Mouse (Mus musculus): Measurements from ENCODE around the gene Gstm5. TPM values are rescaled to one million over a fixed set of nuclear protein-coding genes. Genes with fewer than 3 reads are reported as not detected.
"Not testable (repeated sequence)": the region's sequence is repeated elsewhere in the genome, so short reads cannot be mapped to it uniquely, and the experiment has no call there.

Gene Gstm5
- polyA plus RNA-seq (2016; fragmentation: Nextera tagmentation; extraction: Ambion mirVana), result 121 and 146 TPM in 2 replicates

DNA sequence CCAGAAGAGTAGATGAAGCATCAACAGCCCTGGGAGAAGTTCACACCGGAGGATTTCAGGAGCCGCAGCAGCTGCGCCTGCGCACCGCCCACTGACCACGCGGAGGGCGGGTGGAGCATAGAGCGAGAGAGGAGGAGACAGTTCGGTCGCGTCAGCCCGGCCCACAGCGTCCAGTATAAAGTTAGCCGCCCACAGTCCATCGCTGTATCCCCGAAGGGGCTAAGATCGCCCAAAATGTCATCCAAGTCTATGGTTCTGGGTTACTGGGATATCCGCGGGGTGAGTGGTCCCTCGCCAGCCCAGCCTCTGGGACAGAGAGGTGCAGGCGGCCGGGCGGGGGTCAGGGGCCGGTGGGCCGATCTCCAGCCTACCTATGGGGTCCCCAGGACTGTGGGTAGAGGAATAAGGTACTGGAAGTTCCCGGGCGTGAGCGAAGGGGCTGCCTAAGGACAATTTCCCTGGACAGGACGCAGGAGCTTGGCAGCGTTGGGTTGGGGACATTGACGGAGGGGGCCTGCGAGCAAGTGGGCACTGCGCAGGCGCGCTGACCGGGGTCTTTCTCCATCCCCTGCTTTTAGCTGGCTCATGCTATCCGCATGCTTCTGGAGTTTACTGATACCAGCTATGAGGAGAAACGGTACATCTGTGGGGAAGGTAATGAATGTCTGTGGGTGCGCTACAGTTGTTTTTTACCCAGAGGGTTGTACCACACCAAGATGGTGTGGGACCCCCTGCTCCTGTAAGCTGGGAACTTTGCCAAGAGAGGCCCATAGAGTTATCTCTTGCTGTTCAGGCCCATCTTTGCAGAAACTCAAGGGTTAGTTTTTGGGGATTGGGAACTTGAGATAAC is at the start of gene Gstm5:
Gstm5 (plus strand) TSS at position 102 of the 850 bp plus-strand sequence.
- DNase-seq (ENCODE audit: low spot score), result peak; percentile 94
- WGBS, result 4% methylated on average over 40 of the region's 40 CpGs
- H3K9me3 ChIP-seq, result no peaks in the 10 kb centered on the region
- peak within 1 kb of the TSS; percentile 93 for H3K27ac ChIP-seq
- H3K27me3 ChIP-seq (ENCODE audit: insufficient read depth, poor library complexity, severe bottlenecking), result no peaks in the 10 kb centered on the region
- peaks cover 17% of the 10 kb centered on the region for H3K36me3 ChIP-seq
- peaks cover 15% of the 10 kb centered on the region for H3K4me1 ChIP-seq
- peak within 1 kb of the TSS; percentile 85 for H3K4me3 ChIP-seq

DNA sequence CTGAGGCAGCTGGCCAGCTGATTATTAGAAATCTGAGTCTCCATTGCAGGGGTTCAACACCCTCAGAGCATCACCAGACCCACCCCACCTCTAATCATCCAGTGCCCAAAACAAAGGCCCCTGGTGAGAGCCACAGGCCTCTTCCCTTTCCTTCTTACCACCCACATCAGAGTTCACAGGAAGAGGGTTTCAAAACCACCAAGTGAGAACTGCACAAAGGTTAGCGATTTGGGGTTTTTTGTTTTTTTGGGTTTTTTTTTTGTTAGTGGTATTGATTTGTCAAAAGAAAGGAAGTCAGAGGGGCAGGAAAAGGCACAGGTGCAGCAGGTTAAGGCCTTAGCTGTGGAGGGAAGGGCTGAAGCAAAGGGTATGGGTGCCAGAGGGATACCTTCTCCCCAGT is 49.4 kb upstream of the Gstm5 start:
- H3K27ac ChIP-seq, result no peak overlapping the region
- WGBS, result 86% methylated on average over 1 of the region's 1 CpGs
- H3K4me3 ChIP-seq, result no peak overlapping the region
- 0 out of 2 replicates have a peak, but pooled peaks cover 4% of the 10 kb centered on the region for H3K27me3 ChIP-seq (ENCODE audit: insufficient read depth, poor library complexity, severe bottlenecking)
- peaks cover 45% of the 10 kb centered on the region for H3K4me1 ChIP-seq
- no peaks in the 10 kb centered on the region for H3K36me3 ChIP-seq
- no peak for DNase-seq (ENCODE audit: low spot score)
- no peaks in the 10 kb centered on the region for H3K9me3 ChIP-seq

DNA sequence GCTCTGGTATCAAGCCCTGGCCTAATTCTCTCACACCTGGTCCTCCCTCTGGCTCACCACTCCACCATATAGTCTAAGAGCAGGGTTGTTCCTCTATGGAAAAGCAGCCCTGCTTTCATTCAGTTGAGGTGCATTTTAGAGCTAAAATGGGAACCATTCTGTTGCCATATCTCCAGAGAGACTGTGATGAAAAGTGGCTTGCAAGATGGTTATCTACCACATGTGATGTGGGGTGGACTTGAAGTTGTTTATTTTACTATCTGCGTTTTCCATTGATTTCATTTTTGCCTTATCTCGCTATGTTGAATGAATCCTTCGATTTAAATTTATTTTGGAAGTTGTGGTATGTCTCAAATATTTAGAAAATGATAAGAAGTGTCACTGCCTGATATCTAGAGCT is 48.8 kb upstream of the Gstm5 start:
- H3K27ac ChIP-seq, result no peak overlapping the region
- peaks cover 45% of the 10 kb centered on the region for H3K4me1 ChIP-seq
- WGBS, result 45% methylated on average over 3 of the region's 3 CpGs
- no peaks in the 10 kb centered on the region for H3K9me3 ChIP-seq
- DNase-seq (ENCODE audit: low spot score), result no peak
- 0 out of 2 replicates have a peak, but pooled peaks cover 4% of the 10 kb centered on the region for H3K27me3 ChIP-seq (ENCODE audit: insufficient read depth, poor library complexity, severe bottlenecking)
- no peaks in the 10 kb centered on the region for H3K36me3 ChIP-seq
- no peak overlapping the region for H3K4me3 ChIP-seq

DNA sequence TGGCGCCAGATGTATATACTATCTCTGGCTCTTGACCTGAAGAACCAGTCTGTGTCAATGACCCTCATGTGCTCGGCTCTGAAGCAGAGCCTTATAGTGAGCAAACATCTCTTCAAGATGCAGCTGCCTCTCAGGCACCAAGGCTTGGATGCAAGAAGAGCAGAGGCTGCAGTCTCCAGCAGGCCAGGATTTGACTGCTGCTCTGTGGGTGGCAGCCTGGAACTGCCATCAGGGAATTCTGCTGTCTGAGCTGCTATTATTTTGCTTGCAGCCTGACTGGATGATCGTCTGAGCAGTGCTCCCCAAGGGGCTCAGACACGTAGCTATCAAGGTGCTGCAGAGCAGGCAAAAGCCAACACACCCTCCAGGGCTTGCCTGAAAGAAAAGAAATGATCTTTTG is 47.5 kb upstream of the Gstm5 start:
- no peaks in the 10 kb centered on the region for H3K36me3 ChIP-seq
- no peak overlapping the region for H3K27ac ChIP-seq
- no peaks in the 10 kb centered on the region for H3K27me3 ChIP-seq (ENCODE audit: insufficient read depth, poor library complexity, severe bottlenecking)
- no peak overlapping the region for H3K4me3 ChIP-seq
- H3K9me3 ChIP-seq, result no peaks in the 10 kb centered on the region
- peaks cover 53% of the 10 kb centered on the region for H3K4me1 ChIP-seq
- 34% methylated on average over 4 of the region's 4 CpGs for WGBS
- no peak for DNase-seq (ENCODE audit: low spot score)

DNA sequence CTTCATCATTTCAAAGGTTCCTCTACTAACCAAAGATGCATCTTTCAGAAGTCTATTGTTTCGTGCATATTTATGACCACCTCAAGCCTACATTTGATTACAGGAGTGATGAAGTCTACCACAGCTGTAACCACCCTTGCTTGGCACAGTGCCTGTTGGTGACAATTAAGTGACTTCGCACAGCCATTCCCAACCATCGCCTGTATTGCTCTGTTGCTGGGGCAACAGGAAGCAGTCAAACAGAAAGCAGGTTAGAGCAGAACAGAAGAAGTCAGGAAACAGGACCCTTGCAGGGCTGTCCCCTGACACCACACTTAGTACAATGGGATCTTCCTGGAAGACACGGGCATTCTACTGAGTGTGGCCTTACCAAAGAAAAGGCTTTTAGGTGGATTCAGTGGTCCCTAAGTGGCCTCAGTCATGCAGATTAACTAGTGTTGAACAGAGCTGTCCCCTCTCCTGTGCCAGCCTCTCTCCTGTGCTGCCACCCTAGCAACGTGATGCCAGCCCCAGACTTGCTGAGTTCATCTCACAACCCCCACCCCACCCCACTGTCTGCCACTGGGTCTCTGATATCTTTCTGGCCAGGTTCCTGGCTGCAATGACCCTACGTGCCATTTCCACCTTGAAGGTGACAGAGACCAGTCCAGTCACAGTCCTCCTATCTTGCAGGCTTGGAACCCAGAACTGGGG is 46.5 kb upstream of the Gstm5 start:
- Histone ChIP-seq H3K27ac (peak overlapping the region; percentile 29; the same call in 1 of the 2 replicates), H3K36me3 (no peaks in the 10 kb centered on the region), H3K9me3 (no peaks in the 10 kb centered on the region), H3K27me3 (ENCODE audit: insufficient read depth, poor library complexity, severe bottlenecking) (no peaks in the 10 kb centered on the region), H3K4me1 (peaks cover 51% of the 10 kb centered on the region), H3K4me3 (no peak overlapping the region)
- 67% methylated on average over 6 of the region's 6 CpGs for WGBS
- no peak for DNase-seq (ENCODE audit: low spot score)

DNA sequence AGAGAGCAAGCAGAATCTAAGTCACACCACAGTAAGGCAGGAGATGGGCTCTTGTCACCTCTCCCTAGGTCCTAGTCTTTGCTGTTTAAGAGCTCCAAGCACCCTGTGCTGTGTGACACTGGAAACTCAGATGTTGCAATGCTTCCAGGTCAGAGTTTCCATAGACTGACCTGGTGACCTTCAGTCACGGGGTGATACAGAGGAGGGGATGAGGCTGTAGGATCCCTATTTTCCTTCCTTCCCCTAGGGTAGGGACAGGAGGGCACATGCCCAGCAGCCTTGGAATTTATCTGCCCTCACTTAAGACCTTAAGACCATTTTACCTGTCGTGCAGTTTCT is 46.0 kb upstream of the Gstm5 start:
- peaks cover 46% of the 10 kb centered on the region for H3K4me1 ChIP-seq
- WGBS, result 60% methylated on average over 2 of the region's 2 CpGs
- DNase-seq (ENCODE audit: low spot score), result no peak
- no peak overlapping the region for H3K4me3 ChIP-seq
- H3K27me3 ChIP-seq (ENCODE audit: insufficient read depth, poor library complexity, severe bottlenecking), result no peaks in the 10 kb centered on the region; the same call in 1 of the 2 replicates
- peak overlapping the region; percentile 29; the same call in 1 of the 2 replicates for H3K27ac ChIP-seq
- H3K9me3 ChIP-seq, result no peaks in the 10 kb centered on the region
- H3K36me3 ChIP-seq, result no peaks in the 10 kb centered on the region

DNA sequence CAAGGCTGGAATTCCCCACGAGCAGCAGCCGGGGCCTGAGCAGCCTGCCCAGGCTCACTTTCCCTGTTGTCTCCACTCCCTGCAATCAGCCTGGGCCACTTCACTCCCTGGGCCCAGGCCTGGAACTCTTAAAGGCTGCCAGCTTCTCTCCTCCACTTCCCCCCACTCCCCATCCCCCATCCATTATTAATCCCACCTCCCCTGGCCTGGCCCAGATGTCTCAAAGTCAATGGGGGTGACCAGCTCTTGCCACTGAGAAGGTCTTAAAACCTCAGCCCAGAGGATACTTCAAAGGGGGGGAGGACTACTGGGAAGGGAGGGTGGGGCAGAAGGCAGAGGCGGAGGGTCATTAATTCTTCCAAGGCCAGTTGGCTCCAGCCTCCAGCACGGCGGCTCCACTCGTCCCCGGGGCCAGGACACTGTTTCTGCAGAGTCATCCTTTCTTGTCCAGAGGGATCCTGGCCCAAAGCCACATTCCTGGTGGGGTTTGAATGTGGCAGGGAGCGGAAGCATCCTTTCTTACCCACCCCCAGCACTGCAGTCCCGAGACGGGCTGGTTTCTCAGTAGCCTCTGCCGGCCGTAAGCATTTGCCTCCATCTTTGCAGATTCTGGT is 45.1 kb upstream of the Gstm5 start:
- H3K4me1 ChIP-seq, result peaks cover 49% of the 10 kb centered on the region
- DNase-seq (ENCODE audit: low spot score), result no peak
- H3K27ac ChIP-seq, result peak overlapping the region; percentile 80
- H3K9me3 ChIP-seq, result no peaks in the 10 kb centered on the region
- peak overlapping the region; percentile 38 for H3K4me3 ChIP-seq
- 11% methylated on average over 12 of the region's 12 CpGs for WGBS
- peaks cover 4% of the 10 kb centered on the region; the same call in 1 of the 2 replicates for H3K27me3 ChIP-seq (ENCODE audit: insufficient read depth, poor library complexity, severe bottlenecking)
- H3K36me3 ChIP-seq, result no peaks in the 10 kb centered on the region

DNA sequence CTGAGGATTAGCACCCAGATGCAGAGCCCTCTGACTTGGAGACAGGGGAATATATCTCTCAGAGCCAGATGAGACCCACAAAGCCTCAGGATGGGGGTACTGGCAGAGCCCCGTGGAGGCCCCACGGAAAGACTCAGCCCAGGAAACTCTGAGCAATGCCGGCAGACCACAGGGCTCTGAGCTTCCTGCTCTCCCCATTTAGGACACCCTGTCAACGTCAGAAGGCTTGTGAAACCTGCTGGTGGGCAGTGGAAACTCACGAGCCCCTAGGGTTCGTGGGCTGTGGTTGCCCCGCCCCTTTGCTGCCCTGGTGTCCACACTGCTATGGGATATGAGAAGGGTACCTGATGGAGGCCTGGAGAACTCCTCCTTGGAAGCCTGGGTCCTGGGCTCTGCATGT is 42.8 kb upstream of the Gstm5 start:
- WGBS, result 45% methylated on average over 7 of the region's 7 CpGs
- Histone ChIP-seq H3K36me3 (no peaks in the 10 kb centered on the region), H3K27ac (peak overlapping the region; percentile 56; the same call in 1 of the 2 replicates), H3K9me3 (no peaks in the 10 kb centered on the region), H3K27me3 (ENCODE audit: insufficient read depth, poor library complexity, severe bottlenecking) (peaks cover 11% of the 10 kb centered on the region; the same call in 1 of the 2 replicates), H3K4me3 (no peak overlapping the region), H3K4me1 (peaks cover 49% of the 10 kb centered on the region)
- no peak for DNase-seq (ENCODE audit: low spot score)

DNA sequence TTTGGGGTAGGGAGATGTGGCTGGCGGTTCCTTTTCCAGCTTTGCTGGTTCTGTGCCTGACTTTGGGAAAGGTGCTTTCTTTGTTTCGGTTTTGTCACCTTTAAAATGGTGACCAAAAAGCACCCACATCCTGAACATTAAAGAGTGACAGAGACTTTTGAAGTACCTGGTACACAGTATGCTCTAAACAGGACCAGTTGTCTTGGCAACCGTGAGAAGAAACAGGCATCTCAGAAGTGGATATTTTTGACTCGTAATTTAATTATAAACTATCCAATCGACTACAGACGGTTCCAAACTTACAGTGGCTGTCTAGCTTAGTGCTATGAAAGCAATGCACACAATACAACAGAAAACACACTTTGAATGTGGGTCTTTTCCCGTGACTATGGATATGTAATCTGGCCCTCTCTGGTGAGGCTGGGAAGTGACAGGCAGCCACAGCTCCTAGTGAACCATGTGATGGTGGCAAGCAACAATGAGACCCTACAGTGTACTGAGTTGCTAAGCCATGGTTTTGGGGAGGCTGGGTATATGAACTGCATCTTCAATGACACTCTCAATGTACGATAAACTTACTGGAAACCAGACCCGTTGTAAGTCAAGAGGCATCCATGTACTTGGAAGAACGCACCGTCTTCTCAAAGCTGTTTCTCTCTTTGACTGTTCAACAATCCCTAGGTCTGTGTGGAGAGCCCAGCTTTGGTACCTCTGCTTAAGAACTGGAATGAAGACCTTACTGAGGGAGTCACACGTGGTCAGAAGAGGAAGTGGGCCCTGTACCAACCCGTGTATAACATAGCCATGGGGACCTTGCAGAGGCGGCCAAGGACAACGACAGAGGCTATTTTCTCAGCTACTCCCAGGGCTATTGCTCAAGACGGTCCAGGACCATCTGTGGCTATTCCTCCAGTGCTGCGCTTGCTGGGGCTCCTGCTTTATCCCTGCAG is 42.1 kb upstream of the Gstm5 start:
- H3K9me3 ChIP-seq, result no peaks in the 10 kb centered on the region
- H3K4me1 ChIP-seq, result peaks cover 50% of the 10 kb centered on the region
- no peaks in the 10 kb centered on the region for H3K36me3 ChIP-seq
- WGBS, result 85% methylated on average over 17 of the region's 17 CpGs
- no peak for DNase-seq (ENCODE audit: low spot score)
- H3K4me3 ChIP-seq, result no peak overlapping the region
- peaks cover 11% of the 10 kb centered on the region; the same call in 1 of the 2 replicates for H3K27me3 ChIP-seq (ENCODE audit: insufficient read depth, poor library complexity, severe bottlenecking)
- no peak overlapping the region for H3K27ac ChIP-seq

DNA sequence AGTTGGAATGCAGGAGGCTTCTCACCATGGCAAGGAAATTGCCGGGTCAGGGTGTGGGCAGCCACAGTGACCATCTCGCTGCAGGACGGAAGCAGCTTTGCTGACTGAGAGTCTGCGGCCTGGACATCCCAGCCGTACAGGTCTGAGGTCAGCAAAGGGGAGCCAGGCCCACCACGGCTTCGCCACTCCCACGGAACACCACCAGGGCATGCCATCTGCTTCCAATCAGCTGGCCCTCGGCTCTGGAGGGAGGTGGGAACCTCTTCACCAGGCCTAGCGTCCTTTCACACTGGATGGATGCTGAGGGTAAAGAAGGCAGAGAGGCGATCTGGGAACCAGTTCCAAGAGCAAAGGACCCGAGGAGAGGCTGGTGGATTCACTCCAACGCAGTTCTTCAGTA is 40.3 kb upstream of the Gstm5 start:
- Histone ChIP-seq H3K4me3 (no peak overlapping the region), H3K4me1 (peaks cover 32% of the 10 kb centered on the region), H3K9me3 (no peaks in the 10 kb centered on the region), H3K27me3 (ENCODE audit: insufficient read depth, poor library complexity, severe bottlenecking) (peaks cover 11% of the 10 kb centered on the region; the same call in 1 of the 2 replicates), H3K36me3 (no peaks in the 10 kb centered on the region), H3K27ac (0 out of 2 replicates have a peak overlapping the region, but pooled peaks have one; percentile 16)
- 68% methylated on average over 13 of the region's 13 CpGs for WGBS
- DNase-seq (ENCODE audit: low spot score), result no peak

DNA sequence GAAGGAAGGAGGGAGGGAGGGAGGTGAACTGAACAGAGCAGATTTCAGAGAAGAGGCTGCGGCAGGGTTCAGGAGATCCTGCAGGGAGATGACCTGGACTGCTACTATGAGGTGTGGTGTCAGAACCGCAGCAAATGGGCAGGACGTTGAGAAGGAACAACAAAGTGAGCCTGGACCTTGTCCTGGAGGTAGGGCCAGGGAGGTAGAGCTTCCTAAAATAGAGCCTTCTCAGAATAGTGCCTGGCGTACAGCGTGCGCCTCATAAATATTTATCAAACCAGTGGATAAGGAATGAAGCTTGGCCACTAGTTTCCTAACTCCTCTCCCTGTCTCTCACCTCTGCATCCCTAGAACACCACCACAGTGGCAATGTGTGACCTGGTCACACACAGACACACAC is 38.0 kb upstream of the Gstm5 start:
- no peaks in the 10 kb centered on the region for H3K36me3 ChIP-seq
- H3K4me1 ChIP-seq, result peaks cover 22% of the 10 kb centered on the region
- no peak overlapping the region for H3K4me3 ChIP-seq
- no peak for DNase-seq (ENCODE audit: low spot score)
- no peaks in the 10 kb centered on the region for H3K9me3 ChIP-seq
- no peak overlapping the region for H3K27ac ChIP-seq
- H3K27me3 ChIP-seq (ENCODE audit: insufficient read depth, poor library complexity, severe bottlenecking), result peaks cover 11% of the 10 kb centered on the region; the same call in 1 of the 2 replicates
- WGBS, result 47% methylated on average over 6 of the region's 6 CpGs

DNA sequence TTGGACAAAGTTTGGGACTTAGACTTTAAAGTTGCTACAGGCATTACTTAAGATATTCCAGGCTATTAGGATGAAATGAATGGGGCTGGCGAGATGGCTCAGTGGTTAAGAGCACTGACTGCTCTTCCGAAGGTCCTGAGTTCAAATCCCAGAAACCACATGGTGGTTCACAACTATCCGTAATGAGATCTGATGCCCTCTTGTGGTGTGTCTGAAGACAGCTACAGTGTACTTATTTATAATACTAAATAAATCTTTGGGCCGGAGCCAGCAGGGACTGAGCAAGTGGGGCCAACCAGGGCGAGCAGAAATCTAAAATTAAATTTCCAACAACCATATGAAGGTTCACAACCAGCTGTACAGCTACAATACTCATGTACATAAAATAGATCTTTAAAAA is 34.1 kb upstream of the Gstm5 start:
- Histone ChIP-seq H3K27me3 (ENCODE audit: insufficient read depth, poor library complexity, severe bottlenecking) (peaks cover 15% of the 10 kb centered on the region; the same call in 1 of the 2 replicates), H3K4me1 (peaks cover 21% of the 10 kb centered on the region)
- not testable (repeated sequence) for H3K4me3 ChIP-seq; DNase-seq (ENCODE audit: low spot score); H3K36me3 ChIP-seq; H3K9me3 ChIP-seq; H3K27ac ChIP-seq
- WGBS, result 81% methylated on average over 5 of the region's 5 CpGs

All from heart, embryonic 10.5 days (tissue).